Mouse (Mus musculus): ENCODE data around the gene Cort. TPM values are rescaled to one million over a fixed set of nuclear protein-coding genes. Genes with fewer than 3 reads are reported as not detected.
"Not testable (repeated sequence)": the region's sequence is repeated elsewhere in the genome, so short reads cannot be mapped to it uniquely, and the experiment has no call there.

The Cort gene
- total RNA-seq, 2 experiments from 2014 or later: 16.3 to 21.3 TPM

GRCm38 (mm10) chr4:149103875-149104561, 22.5 kb downstream of the Cort start, which contains the start of gene Dffa:
Dffa (plus strand) TSS chr4:149104146.
- intact Hi-C loops (cut with DNase I): no loop called here
- peak; percentile 93 for DNase-seq (ENCODE audit: low spot score in 2 of 2)

DNA sequence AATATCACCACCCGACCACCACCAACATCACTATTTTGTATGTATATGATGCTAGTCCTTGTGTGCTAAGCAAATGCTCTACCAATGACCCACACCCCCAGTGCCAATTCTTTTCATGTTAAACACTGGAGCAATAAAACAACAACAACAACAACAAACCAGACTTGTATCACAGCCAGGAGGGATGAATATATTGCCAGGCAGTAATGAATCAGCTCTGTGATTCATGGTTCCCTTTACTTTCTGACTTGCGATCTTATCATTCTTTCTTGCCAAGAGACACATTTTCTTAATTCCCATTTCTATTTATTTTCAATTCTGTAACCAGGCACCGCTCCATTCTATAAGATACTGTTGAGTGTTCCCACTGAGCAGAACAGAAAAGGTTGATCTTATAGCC, 25.1 kb downstream of the Cort start:
- no peak for DNase-seq (ENCODE audit: low spot score in 2 of 2)
- intact Hi-C loops (cut with DNase I): no loop called here

DNA sequence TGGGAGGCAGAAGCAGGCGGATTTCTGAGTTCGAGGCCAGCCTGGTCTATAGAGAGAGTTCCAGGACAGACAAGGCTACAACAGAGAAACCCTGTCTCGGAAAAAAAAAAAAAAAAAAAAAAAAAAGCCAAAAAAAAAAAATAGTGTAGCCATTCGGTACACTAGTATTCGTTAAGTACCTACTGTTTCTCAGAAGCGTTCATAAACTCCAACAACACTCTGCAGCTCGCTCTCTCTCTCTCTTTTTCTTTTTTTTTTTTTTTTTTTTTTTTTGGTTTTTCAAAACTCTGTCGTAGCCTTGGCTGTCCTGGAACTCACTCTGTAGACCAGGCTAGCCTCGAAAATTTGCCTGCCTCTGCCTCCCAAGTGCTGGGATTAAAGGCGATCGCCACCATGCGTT, 26.1 kb downstream of the Cort start:
- intact Hi-C loops (cut with DNase I); DNase-seq (ENCODE audit: low spot score in 2 of 2): not testable (repeated sequence)

- intact Hi-C loops (cut with DNase I): no loop called here
- peak; percentile 92 to 93 for DNase-seq (ENCODE audit: low spot score in 2 of 2)
Measured at GRCm38 (mm10) chr4:149099369-149100017, 27.1 kb downstream of the Cort start, which contains the start of gene Pex14. Pex14 (minus strand) TSS chr4:149099876.

DNA sequence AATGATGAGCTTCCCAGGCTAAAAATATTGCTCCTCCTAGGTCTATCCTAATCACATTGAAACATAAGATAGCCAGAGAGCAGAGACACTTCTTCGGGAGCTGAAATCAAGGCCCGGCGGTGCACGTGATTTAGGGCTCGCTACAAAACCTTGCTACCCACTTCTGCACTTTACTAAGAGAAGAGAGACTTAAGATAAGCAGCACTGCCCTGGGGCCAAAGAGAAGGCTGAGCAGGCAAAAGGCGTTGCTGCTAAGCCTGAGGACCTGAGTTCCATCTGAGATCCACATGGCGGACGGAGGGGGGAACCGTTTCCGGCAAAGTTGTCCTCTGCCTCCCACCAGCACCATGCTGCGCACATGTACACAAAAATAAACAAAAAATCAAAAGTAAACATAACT, 28.0 kb downstream of the Cort start:
- intact Hi-C loops (cut with DNase I): no loop called here
- no peak for DNase-seq (ENCODE audit: low spot score in 2 of 2)

DNA sequence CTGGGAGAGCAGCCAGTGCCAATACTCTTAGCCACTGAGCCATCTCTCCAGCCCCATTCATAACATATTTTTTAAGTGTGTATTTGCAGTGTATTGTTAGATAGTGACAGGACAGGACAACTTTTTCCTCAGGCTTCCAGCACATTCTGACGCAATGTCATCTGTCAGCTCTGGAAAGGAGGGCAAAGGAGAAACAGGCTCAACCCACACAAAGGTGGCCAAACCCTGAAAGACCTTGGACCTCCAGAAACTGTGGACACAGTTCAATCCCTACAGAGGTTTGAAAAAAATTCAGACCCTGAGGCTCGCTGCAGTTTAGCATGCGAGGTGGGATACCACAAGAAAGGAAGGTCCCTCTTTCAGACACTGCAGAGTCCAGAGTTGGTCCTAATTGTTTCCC, 28.6 kb downstream of the Cort start:
- no peak for DNase-seq (ENCODE audit: low spot score in 2 of 2)
- intact Hi-C loops (cut with DNase I): no loop called here

DNA sequence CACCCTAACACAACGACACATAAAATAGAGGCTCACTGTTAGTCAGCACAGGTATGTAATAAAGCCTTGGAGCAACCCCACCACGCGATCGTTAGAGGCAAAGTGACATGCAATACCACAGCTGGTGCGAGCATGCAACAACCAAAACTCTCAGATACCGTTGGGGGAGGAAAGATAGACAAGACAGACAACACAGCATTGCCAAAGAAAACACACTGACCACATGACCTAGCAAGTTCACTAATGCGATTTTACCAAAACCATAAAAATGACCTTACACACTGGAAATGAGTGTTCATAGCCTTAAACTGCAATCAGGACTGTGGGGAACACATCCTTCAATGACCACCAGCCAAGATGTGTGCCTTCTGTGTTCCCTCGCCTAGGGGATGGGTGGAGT, 35.2 kb downstream of the Cort start:
- intact Hi-C loops (cut with DNase I): no loop called here
- DNase-seq (ENCODE audit: low spot score in 2 of 2): no peak

GRCm38 (mm10) chr4:149085381-149085780, 41.2 kb downstream of the Cort start:
- intact Hi-C loops (cut with DNase I): no loop called here
- DNase-seq (ENCODE audit: low spot score in 2 of 2): no peak

DNA sequence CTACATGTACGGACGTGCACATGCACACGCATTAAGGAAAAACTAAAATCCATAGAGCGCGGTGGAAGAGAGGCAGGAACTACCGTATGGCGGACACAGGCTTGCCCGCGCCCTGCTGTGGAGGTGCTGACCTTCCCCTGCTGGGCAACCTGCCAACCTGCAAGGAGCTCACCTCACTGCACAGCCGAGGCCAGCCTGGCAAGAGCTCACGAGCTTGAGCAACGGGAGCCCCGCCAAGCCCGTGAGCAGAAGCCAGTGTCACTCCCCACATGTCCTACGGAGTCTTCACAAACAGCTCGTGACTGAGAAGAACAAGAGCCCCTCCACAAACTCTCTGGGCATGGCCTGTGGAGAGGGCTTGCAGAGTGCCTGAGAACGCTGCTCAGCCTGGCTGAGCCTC, 45.0 kb downstream of the Cort start:
- DNase-seq (ENCODE audit: low spot score in 2 of 2): no peak
- intact Hi-C loops (cut with DNase I): no loop called here

DNA sequence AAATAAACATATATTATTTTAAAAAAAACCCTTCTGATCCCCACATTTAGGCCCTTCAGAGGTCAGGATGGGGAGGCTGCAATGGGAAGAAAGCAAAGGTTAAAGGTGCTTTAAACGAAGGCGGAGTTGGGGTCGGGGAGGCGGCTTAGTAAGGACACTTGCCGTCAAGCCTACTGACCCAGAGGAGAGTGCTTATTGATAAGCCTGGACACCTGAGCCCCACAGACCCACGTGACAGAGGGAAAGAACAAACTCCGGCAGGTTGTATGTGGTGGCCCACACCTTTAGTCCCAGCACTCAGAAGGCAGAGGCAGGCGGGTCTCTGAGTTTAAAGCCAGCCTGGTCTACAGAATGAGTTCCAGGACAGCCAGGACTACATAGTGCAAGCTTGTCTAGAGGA, 46.5 kb downstream of the Cort start:
- intact Hi-C loops (cut with DNase I): no loop called here
- no peak for DNase-seq (ENCODE audit: low spot score in 2 of 2)

DNA sequence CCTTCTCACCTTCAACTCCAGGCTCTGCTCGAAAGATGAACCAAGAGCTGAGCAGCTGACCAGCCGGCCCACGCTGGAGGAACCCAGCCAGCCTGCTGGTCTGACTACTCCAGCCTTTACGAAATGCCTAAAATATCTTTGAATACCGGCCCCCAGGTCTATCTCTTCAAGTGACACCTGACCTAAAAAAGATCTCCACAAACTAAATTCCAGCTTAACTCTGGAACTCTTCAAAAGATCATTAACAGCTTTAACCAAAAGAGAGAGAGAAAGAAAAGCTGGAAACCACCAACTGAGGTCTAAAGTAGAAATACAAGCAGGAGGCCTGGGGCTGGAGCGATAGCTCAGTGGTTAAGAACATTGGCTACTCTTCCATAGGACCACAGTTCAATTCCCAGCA, 46.9 kb downstream of the Cort start:
- intact Hi-C loops (cut with DNase I): no loop called here
- no peak for DNase-seq (ENCODE audit: low spot score in 2 of 2)

GRCm38 (mm10) chr4:149078261-149078660, 48.3 kb downstream of the Cort start:
- intact Hi-C loops (cut with DNase I): no loop called here
- DNase-seq (ENCODE audit: low spot score in 2 of 2): no peak

GRCm38 (mm10) chr4:149075871-149076575, 50.5 kb downstream of the Cort start:
- peak; percentile 70 to 84 for DNase-seq (ENCODE audit: low spot score in 2 of 2)
- intact Hi-C loops (cut with DNase I): loop anchor here (2.0 kb wide), 1 partner anchor 61 kb away; the partner anchor contains the start of gene Cenps

GRCm38 (mm10) chr4:149075073-149075472, 51.5 kb downstream of the Cort start:
- DNase-seq (ENCODE audit: low spot score in 2 of 2): no peak
- intact Hi-C loops (cut with DNase I): no loop called here

Other genes with a start within 250 kb of the Cort start
- gene Pex14, start 26.9 kb downstream of the Cort start, total RNA-seq (2021): 10 to 100 TPM; 36.5 to 41.7 TPM
- 10 to 100 TPM; 58.3 to 61.6 TPM for gene Dffa, start 22.6 kb downstream of the Cort start, total RNA-seq (2021)
- gene Cenps, start 10.9 kb upstream of the Cort start, total RNA-seq (2021): 10 to 100 TPM; 22.7 to 24.1 TPM
- gene Pgd, start 40.0 kb upstream of the Cort start, total RNA-seq (2021): 10 to 100 TPM; 42.5 to 45.3 TPM
- 100 to 1,000 TPM; 412 to 453 TPM for gene Kif1b, start 180.9 kb upstream of the Cort start, total RNA-seq (2021)